Mouse (Mus musculus): ENCODE measurements at regions not wholly inside any gene's neighbourhood (a gene's known extent, or its start where the extent isn't known, plus 50 kb on each side); places are given as distances from the start of the nearest gene placed in this dataset.
"Not testable (repeated sequence)": the region's sequence is repeated elsewhere in the genome, so short reads cannot be mapped to it uniquely, and the experiment has no call there.

- DNase-seq (ENCODE audit: low spot score): no peak
These were observed 109.3 kb upstream of the Dyrk2 start for GRCm38 (mm10) chr10:118979339-118979738.

GRCm38 (mm10) chr10:118978181-118978743 lies 108.3 kb upstream of the Dyrk2 start:
- no peak for DNase-seq (ENCODE audit: low spot score)

- DNase-seq (ENCODE audit: low spot score): no peak
These were observed 106.4 kb upstream of the Dyrk2 start for GRCm38 (mm10) chr10:118976447-118976846.

GRCm38 (mm10) chr10:118975772-118976171 lies 105.8 kb upstream of the Dyrk2 start:
- no peak for DNase-seq (ENCODE audit: low spot score)

GRCm38 (mm10) chr10:118973324-118973723 lies 103.3 kb upstream of the Dyrk2 start:
- DNase-seq (ENCODE audit: low spot score): no peak

- no peak for DNase-seq (ENCODE audit: low spot score)
These were observed 102.6 kb upstream of the Dyrk2 start for GRCm38 (mm10) chr10:118972626-118973025.

- DNase-seq (ENCODE audit: low spot score): no peak
These were observed 100.6 kb upstream of the Dyrk2 start for GRCm38 (mm10) chr10:118970457-118971175.

GRCm38 (mm10) chr10:118961713-118962181 lies 91.7 kb upstream of the Dyrk2 start:
- DNase-seq (ENCODE audit: low spot score): no peak

- no peak for DNase-seq (ENCODE audit: low spot score)
These were observed 90.1 kb upstream of the Dyrk2 start for GRCm38 (mm10) chr10:118960076-118960475.

- DNase-seq (ENCODE audit: low spot score): no peak
These were observed 89.6 kb upstream of the Dyrk2 start for GRCm38 (mm10) chr10:118959623-118960022.

- DNase-seq (ENCODE audit: low spot score): no peak
These were observed 86.3 kb upstream of the Dyrk2 start for GRCm38 (mm10) chr10:118956352-118956751.

GRCm38 (mm10) chr10:118953440-118953839 lies 83.4 kb upstream of the Dyrk2 start:
- DNase-seq (ENCODE audit: low spot score): no peak

- DNase-seq (ENCODE audit: low spot score): no peak
These were observed 82.7 kb upstream of the Dyrk2 start for GRCm38 (mm10) chr10:118952756-118953155.

- no peak for DNase-seq (ENCODE audit: low spot score)
These were observed 77.7 kb upstream of the Dyrk2 start for GRCm38 (mm10) chr10:118947724-118948123.

GRCm38 (mm10) chr10:118947016-118947674 lies 77.1 kb upstream of the Dyrk2 start:
- no peak for DNase-seq (ENCODE audit: low spot score)

- DNase-seq (ENCODE audit: low spot score): no peak
These were observed 57.3 kb upstream of the Dyrk2 start for GRCm38 (mm10) chr10:118927316-118927715.

- no peak for DNase-seq (ENCODE audit: low spot score)
These were observed 53.6 kb upstream of the Dyrk2 start for GRCm38 (mm10) chr10:118923473-118924185.

GRCm38 (mm10) chr10:118922120-118922519 lies 52.1 kb upstream of the Dyrk2 start:
- not testable (repeated sequence) for DNase-seq (ENCODE audit: low spot score)

All from ovary, postnatal 10 days (tissue).